Mouse (Mus musculus) right cerebral cortex, adult 2 months (tissue): ENCODE measurements around the gene Pla2g2e.
"Not testable (repeated sequence)": the region's sequence is repeated elsewhere in the genome, so short reads cannot be mapped to it uniquely, and the experiment has no call there.

Experiments used
- DNase-seq, 2 experiments: peaks; one replicate each; pipeline ENCODE4 v3.0.0; 2021 to 2022; ENCODE audit warnings: low spot score in 2 of 2

Pla2g2e gene

DNA sequence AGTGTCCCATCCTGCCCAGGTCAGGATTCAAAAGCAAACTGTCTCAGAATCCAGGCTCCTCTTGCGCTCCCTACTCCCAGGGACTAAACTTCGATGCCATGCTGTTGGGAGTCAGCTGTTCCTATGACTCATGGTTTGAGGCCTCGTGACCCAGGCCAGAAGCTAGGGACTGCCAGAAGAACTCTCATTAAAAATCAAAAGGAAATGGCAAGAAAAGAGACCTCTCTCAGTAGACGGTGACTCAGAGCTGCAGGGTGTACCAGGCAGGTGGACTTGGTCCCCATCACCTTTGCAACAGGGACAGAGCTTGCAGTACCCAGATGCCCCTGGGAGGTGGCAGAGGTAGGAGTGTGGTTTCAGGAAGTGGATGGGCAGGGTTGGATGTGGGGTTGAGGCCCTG lies at the start of gene Pla2g2e:
TSS of gene Pla2g2e (plus strand) at position 212 of the 400 bp plus-strand sequence.
- no peak for DNase-seq

DNA sequence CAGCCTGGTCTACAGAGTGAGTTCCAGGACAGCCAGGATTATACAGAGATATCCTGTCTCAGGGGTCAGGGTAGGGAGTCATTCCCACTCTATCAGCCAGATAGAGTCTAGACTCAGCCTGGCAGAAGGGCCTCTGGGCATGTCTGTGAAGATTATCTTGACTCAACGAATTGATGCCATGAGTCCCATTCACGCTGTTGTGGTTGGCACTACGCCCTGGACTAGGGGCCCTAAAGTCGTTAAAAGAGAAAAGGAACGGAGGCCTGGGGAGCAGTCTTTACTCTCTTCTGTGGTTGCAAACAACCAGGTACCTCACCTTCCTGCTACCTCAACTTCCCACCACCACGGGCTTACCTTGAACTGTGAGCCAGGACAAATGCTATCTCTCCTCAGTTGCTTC lies 37.9 kb upstream of the Pla2g2e start:
- DNase-seq, result no peak

DNA sequence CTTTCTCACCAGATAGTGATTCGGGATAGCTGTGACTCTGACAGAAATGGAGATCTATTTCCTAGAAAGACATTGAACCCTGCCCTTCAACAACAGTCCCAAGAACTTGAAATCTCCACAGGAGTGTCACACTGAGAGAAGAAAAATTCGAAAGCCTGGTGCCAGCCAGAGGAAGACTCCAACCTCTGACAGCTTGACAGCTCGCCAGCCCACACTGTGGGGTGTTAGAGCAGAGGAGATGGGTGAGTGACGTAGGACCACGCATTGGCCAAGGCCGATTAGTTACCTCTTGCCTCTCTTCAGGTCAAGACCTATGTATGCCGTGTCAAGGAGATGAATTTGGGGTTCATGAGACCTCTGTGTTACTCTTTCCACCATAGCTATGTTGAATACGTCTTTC lies 37.0 kb upstream of the Pla2g2e start:
- no peak for DNase-seq

DNA sequence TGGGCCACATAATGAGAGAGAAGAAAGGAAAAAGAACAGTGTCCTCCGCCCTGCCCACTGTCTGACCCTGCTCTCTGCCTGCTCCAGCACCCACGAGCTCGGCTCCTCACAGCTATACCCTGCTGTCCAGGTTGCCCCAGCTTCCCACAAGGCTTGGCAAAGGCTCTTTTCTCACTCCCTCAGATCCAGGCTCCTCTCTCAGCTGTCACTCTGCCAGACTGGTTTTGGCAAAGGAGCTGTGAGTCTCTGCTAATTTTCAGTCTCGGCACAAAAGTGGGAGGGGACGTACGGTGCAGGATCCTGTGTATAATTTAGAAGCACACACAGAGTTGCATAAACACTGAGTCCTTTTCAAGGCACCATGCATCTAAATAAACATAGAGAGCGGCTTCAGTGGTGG lies 36.4 kb upstream of the Pla2g2e start:
- DNase-seq, result peak; percentile 84 to 87

DNA sequence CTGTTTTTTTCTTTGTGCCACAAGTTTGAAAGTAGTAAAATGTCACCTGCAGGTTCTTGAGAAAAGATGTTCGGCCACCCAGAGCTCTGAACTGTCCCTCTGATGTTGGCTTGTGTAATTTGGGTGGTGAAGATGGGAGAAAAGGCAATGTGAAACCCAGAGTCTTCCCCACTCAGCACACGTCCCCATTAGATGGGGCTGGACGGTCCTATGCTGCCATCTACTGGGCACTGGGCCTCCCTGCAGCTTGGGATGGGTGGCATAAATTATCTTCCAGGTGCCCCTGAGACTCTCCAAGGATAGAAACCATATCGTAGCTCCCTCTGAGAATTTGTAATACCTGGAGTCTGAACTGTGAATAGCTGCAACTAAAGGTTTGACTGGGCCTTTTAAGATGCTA lies 26.3 kb upstream of the Pla2g2e start:
- DNase-seq, result peak; percentile 82 to 89

DNA sequence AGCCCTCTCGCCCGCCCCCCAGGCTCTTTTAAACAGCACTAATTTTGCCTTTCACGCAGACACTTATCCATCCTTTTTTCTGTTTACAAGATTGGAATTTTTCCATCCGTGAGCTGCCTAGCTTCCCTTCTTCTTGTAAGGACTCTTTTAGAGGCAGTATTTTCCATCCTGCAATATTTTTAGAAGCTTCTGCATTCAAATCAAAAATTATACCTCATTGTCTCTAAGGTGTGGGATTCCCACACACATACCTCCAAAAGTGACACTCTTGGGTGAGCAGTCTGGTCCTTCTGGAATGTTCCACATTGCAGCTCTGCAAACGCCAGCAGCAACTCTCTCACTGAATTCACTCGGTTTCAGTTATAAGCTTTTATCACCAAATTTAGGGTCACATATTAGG lies 24.8 kb upstream of the Pla2g2e start:
- peak in 1 of 2 experiments; percentile 27 for DNase-seq

DNA sequence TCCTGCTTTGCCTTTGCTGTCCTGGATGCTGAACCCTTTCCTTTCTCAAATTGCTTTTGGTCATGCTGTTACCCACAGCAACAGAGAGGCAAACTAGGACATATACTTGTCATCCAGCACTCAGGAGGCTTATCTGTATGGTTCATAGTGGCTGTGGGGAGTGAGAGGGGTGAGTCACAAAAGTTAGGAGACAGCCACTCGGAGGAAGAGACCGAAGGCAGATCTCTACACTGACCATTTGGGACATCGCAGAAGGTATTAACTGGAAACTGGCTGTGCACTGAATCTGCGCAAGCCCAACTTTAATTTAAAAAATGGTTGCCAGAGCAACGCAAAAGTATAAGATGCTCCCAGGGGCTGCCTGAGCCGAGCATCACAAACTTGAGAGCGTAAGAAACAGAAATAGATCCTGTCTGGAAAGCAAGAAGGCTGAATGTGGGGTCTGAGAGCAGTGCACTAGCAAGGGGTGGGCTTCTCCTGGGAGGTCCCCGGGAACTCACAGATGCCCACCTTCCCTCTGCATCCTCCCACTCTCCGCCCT lies 22.6 kb upstream of the Pla2g2e start:
- peak in 1 of 2 experiments; percentile 57 for DNase-seq

DNA sequence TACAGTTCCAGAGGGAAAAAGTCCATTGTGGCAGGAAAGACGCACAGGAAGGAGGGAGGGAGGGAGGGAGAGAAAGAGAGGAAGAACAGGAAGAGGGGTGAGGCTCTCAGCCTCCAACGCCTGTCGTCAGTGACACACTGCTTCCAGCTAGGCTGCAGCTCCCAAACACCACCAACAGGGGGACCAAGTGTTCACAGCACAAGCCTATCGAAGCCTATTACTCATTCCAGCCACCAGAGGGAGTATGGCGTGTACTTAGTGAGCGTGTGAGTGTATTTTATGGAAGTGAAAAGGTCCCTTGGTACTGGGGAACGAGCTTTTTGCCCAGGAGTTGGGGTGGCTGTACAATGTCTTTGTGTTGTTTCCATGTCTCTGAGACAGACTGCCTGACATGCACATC lies 21.3 kb upstream of the Pla2g2e start:
- peak; percentile 71 to 81 for DNase-seq

DNA sequence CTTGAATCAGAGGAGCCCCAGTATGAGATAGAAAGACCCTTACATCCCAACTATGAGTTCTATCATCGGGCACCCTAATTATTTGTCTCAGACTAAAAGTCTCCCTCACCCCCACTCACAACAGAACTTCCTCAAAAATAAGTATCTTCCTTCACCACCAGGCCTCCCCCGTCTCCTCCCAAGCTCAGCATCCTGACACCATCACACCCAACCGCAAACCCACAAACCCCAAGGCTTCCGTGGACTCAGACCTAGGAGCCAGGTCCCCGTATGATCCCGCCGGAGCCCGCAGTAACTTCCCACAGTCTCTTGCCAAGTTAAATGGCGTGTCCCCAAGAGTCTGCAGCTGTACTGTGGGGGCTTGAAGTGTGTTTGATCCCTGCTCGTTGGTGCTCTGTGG lies 20.2 kb upstream of the Pla2g2e start:
- no peak for DNase-seq

DNA sequence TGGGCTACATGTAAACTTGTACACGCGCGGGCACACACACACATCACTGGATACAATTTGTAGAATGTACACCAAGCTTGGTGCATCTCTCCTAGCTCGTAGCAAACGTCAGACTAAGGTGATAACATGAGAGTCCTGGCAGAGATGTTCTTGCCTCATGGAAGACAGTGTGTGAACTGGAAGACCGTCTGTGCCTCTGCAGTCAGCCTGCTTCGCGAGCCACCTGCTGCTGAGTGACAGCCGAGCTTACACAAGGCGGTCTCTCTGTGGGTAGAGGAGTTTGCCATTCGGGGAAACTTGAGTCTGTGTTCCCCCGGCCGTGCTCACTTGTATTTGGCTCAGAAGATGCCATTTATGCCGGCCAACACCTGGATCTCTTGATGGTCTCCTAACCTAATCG lies 19.3 kb upstream of the Pla2g2e start:
- peak in 1 of 2 experiments; percentile 56 for DNase-seq

DNA sequence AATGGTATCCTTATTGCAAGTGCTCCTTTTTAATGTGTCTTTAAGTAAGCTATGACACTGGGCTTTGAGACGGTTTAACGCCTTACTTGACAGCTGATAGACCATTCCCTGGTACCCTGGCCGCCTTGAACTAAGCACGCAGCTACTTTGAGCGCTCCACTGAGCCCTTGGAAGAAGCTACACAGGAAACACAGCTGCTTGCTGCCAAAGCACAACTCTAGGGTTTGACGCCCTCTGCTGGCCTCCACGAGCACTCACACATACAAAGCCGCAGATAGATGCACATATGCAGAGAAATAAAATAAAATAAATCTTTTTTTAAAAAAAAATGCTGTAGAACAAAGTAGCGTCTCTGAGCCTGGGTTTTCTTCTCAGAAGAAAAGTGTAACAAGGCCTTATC lies 18.5 kb upstream of the Pla2g2e start:
- DNase-seq, result peak in 1 of 2 experiments; percentile 18

DNA sequence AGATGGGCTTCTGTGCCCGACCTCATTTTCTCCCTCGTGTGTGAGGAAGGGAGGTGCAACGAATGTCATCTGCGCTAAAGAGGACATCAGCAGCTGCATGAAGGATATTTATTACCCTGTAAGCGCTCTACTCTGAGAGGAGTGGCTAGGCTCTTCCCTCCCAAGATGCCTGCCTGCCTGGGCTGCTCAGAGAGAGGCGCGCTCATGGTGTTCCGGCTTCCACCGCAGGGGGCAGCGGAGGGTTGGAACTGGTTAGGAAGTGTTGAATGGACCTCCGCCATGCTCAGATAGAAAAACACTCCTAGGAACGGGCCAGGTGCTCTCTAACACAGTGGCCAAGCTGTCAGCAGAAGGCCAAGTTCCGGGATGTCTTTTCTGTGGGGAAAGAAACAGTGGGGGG lies 18.0 kb upstream of the Pla2g2e start:
- peak; percentile 81 for DNase-seq

DNA sequence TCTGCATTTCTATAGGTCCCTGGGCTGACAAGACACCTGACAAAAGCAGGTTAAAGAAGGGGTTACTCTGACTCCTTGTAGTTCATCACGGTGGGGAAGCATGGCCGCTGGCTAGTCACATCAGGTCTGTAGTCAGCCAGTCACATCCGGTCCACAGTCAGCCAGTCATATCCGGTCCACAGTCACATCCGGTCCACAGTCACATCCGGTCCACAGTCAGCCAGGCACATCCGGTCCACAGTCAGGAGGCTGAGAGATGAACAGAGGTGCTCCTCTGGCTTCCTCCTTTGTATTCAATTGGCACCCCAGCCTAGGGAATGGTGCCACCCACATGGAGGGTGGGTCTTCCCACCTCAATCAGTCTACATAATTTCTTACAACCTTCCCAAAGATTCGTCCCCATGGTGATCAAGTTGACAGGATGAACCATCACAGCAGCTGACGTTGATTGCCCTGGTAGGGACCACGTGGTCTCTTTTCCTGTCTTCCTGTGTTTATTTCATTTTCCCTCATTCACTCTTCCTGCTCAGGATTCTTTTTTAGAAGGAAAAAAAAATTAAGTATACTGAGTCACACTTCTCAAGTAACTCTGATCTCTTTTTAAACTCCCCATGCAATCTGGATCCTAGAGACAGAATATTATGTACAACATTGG lies 14.3 kb upstream of the Pla2g2e start, which contains the start of gene Pla2g5:
TSS of gene Pla2g5 (minus strand) at position 139 of the 655 bp plus-strand sequence.
- DNase-seq, result no peak

DNA sequence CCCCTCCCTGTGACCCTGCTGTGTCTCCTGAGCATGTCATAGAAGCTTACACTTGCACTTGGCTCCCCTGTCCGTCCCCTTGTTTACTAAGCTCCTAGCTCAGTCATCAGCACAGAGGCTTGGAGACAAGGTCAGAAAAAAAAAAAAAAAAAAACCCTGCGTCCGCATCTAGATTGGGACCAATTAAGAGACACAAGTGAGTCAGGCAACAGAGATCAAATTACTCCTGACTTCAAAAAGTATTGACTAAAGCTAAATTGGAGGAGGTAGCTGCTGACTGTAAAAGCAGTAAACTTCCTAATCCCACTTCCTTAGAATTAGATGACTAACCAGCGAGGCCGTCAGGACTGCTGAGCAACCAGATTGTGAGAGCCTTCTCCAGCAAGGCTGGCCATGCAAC lies 12.7 kb upstream of the Pla2g2e start:
- DNase-seq, result no peak

DNA sequence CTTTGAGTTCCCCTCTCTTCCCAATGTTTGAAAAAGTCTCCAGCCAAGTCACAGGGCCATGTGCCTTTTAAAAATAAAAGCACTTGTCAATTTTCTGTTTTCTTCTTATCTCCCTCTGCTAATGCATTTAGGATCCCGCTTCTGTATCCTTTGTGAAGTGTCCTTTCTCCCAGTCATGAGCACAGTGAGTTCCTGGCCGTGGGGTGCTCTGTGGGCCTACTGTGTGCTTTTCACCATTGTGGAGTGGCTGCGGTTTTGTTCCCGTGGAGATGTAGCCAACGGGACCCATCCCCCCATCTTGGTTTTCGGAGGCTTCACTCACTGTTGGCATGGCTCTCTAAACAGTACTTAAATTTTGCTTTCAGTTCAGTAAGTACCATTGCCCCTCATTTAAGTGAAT lies 11.8 kb upstream of the Pla2g2e start:
- DNase-seq, result no peak

DNA sequence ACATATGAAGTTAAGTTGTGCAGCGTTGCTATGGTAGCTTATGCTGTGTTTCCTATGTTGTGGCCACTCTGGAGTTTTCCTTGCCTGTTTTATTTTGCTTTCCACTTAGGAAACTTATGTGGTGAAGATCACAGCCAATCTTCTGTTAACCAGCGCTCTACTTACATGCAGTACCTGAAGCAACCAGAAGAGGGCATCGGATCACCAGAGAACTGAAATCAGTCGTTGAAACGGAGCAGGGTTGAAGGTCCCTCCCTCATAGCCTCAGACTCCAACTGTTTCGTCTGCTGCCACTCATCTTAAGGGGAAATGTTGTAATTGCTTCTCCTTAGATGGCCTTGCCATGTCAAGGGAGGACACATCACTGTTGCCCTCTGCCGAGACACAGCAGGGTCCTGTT lies 11.3 kb upstream of the Pla2g2e start:
- DNase-seq, result peak; percentile 88 to 89

DNA sequence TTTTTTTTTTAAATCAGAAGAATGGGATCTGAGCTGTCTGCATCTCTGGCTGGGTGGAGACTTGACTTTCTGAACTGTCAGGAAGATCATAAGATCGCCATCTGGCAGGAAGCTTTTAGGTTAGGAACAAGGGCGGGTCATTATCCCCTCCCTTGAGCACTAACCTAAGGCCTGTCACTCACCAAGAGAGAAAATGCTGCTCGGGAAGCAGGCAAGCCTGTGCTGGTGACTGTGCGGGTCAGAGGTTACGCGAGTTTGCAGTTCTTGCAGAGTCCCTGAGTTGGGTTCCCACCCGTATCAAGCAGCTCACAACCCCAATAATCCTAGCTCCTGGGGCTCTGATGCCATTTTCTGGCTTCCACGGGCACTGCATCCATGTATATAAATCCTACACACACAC lies 9.1 kb upstream of the Pla2g2e start:
- DNase-seq, result no peak

DNA sequence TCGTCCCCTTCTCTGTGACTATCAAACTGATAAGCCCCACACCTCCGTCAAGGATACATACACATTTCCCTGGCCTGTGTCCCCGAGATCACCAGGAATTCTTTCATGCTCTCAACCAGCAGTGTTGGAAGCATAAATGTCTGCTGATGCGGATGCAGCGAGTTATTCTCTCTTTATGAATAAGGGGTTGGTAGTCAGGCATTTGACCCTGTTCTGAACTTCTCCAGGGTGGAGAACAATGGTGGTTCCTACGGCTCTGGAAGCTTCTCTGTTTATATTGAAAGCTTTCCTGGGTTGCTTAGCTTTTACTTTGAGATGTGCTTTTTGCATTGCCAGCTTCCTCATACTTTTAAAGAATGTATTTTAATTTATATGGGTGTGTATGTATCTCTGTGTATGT lies 3.9 kb upstream of the Pla2g2e start, which contains the start of gene Gm13030:
TSS of gene Gm13030 (minus strand) at position 101 of the 400 bp plus-strand sequence.
- no peak for DNase-seq

DNA sequence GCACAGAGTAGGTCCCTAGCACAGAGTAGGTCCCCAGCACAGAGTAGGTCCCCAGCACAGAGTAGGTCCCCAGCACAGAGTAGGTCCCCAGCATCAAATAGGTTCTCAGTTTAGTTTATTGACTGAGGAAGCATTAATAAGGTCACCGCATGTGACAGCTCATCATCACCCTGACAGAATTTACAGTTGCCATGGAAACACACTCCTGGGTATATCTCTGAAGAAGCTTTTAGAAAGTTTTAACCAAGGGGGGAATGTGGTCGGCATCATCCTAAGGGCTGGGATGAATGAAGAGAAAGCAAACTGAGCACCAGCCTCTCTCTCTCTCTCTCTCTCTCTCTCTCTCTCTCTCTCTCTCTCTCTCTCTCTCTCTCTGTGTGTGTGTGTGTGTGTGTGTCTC lies 2.5 kb upstream of the Pla2g2e start:
- DNase-seq, result not testable (repeated sequence)

DNA sequence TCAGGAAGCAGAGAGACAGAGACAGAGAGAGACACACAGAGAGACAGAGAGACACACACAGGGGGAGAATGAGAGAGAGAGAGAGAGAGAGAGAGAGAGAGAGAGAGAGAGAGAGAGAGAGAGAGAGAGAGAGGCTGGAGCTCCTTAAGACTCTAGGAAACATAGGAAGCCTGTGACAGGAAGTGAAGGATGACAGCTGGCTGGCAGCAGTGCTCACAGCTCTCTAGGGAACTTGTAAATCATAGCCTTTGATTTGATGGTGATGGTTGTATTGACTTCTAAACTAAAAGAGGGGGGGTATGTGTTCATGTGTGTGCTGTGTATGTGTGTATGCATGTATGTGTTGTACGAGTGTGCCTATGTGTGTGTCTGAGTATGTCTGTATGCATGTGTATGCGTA lies 1.8 kb upstream of the Pla2g2e start:
- DNase-seq, result no peak

DNA sequence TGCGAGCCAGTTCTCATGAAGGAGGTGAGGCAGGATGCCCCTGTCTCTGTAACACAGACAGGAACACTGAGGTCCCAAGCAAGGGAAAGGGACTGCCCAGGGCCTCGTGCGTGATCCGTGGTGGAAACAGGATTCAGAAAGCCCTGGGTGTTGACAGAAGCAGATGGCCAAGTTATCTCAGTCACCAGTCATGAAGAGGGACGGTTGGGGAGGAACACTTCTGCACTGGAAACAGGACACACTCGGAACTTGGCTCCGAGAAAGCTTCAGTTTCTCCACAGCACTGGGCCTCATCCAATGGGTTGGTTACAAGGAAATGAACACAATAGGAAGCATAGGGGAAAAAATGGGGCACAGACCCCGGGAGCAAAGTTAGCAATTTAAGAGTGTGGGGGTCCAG lies 1.0 kb downstream of the Pla2g2e start:
- no peak for DNase-seq

DNA sequence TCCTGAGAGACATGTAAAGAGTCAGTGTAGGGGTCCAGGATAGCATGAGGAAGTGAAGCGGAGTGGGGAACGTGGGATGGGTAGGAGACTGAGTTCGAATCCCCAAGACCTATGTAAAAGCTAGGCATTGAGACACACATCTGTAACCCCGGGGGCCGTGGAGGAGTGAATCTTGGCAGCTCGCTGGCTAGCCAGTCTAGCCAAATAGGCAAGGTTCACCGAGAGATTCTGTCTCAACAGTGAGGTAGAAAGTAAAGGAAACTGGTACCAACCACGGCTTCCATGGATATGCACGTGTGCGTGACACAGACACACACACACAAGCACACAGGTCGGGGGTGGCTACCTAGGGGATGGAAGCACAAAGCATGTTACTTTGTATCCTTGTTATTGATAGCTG lies 2.1 kb downstream of the Pla2g2e start:
- no peak for DNase-seq

DNA sequence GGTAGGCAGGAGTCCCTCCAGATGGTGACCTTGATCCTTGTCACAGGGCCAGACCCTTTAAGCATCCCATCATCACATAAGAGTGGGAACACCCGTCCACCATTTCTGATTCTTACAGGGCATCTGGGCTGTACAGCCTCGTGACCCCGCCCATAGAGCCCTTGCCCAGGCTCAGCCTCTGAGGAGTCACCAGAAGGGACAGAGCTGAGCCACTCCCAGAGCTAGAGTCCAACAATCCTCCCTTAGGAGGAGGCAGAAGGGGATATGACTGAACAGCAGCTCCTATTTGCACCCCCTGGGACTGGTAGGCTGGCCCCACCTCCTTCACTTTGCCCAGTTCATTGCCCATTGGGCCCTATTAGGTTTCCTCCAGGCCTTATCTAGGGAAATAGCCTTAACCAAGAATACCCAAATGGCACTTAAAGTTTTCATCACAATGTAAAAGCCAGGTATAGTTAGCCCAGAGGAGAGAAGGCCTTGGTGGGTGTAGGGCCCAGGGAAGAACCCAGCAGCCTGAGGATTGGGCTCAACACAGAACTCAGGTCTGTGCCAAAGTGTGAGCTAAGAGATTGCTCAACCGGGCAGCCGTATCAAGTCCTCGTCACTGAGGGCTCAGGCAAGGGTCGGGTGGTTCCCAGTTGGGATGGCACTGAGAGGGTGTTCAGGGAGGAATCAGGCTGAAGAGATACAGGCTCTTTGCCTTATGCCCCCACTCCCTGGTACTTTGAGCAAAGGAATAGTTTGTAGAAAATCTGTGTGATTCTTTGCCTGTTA lies 3.3 kb downstream of the Pla2g2e start:
- DNase-seq, result no peak
